Mouse (Mus musculus) urinary bladder, postnatal 10 days (tissue): Measurements from ENCODE around the gene Zyg11a.
"Not testable (repeated sequence)": the region's sequence is repeated elsewhere in the genome, so short reads cannot be mapped to it uniquely, and the experiment has no call there.

ENCODE experiments used
- DNase-seq: peaks from one replicate; pipeline ENCODE4 v3.0.0; 2022; ENCODE audit warnings: low spot score

Gene Zyg11a

GRCm38 (mm10) chr4:108144880-108145279 lies 73.0 kb downstream of the Zyg11a start, which contains the start of gene Scp2:
Gene Scp2 (minus strand): TSS chr4:108144998.
- DNase-seq = no peak

- DNase-seq = no peak
Observed at GRCm38 (mm10) chr4:108143778-108144177, 74.1 kb downstream of the Zyg11a start.

GRCm38 (mm10) chr4:108143178-108143577 lies 74.7 kb downstream of the Zyg11a start:
- not testable (repeated sequence) for DNase-seq

- DNase-seq = no peak
Observed at GRCm38 (mm10) chr4:108136938-108137337, 80.9 kb downstream of the Zyg11a start.
